Mouse (Mus musculus) lung, postnatal 0 days (tissue): Measurements from ENCODE around the gene Jmy. TPM values are rescaled to one million over a fixed set of nuclear protein-coding genes. Genes with fewer than 3 reads are reported as not detected.
A peak's percentile ranks its signal among the peaks of the same experiment; 100 is the strongest.

Experiments used
- ATAC-seq: fragments of 200-750 bp; cut with Nextera tagmentation; 2 replicates; pipeline ENCODE4 v1.8.0; 2017; ENCODE audit warnings: moderate library complexity
- DNase-seq: peaks from one replicate; pipeline ENCODE4 v3.0.0-alpha.2; 2016; ENCODE audit warnings: low spot score
- H3K27ac ChIP-seq: fragments of 300-500 bp; sonication (generic); 2 replicates; pipeline ENCODE4 v1.5.1; 2014; ENCODE audit warnings: antibody characterized with exemption, mild to moderate bottlenecking, low read length, mixed read lengths
- H3K27me3 ChIP-seq: fragments of 300-500 bp; sonication (generic); replicated peaks from 2 replicates; pipeline ENCODE4 v1.6.1; 2014; ENCODE audit warnings: low read length, mixed read lengths; ENCODE audit not compliant: insufficient read depth
- H3K36me3 ChIP-seq: fragments of 300-500 bp; sonication (generic); 2 replicates; pipeline ENCODE4 v1.6.1; 2014; ENCODE audit warnings: low read length, mixed read lengths; ENCODE audit not compliant: insufficient read depth
- H3K4me1 ChIP-seq: fragments of 300-500 bp; sonication (generic); 2 replicates; pipeline ENCODE4 v1.6.1; 2014; ENCODE audit warnings: antibody characterized with exemption, low read depth, low read length, mixed read lengths; ENCODE audit not compliant: insufficient read depth
- H3K4me2 ChIP-seq: fragments of 300-500 bp; sonication (generic); replicated peaks from 2 replicates; pipeline ENCODE4 v1.6.1; 2014; ENCODE audit warnings: low read depth, mild to moderate bottlenecking, low read length, moderate library complexity, mixed read lengths
- H3K4me3 ChIP-seq: fragments of 300-500 bp; sonication (generic); 2 replicates; pipeline ENCODE4 v1.5.1; 2014; ENCODE audit warnings: low read depth, low read length
- H3K9ac ChIP-seq: fragments of 300-500 bp; sonication (generic); replicated peaks from 2 replicates; pipeline ENCODE4 v1.6.1; 2014; ENCODE audit warnings: low read depth, mild to moderate bottlenecking
- H3K9me3 ChIP-seq: fragments of 300-500 bp; sonication (generic); 2 replicates; pipeline ENCODE4 v1.6.1; 2016; ENCODE audit warnings: low read length, mixed read lengths
- CTCF ChIP-seq: IDR thresholded peaks from 2 replicates; pipeline ENCODE4 v1.5.1; 2016; ENCODE audit warnings: antibody characterized with exemption, mild to moderate bottlenecking
- EP300 ChIP-seq: IDR thresholded peaks from 2 replicates; pipeline ENCODE4 v1.6.1; 2016; ENCODE audit warnings: antibody characterized with exemption, mild to moderate bottlenecking, control low read depth
- WGBS: fragments of 180-500 bp; shearing (Covaris S2); extraction: QIAGEN DNeasy Blood & Tissue Kit; methylation state at CpG from one replicate; pipeline ENCODE4 v1.1.7; 2014; 5-methylcytosine and 5-hydroxymethylcytosine counted together
- polyA plus RNA-seq: library from polyadenylated mRNA; unstranded; fragments of >200 nt; fragmentation: Nextera tagmentation; extraction: Ambion mirVana; gene quantifications from 2 replicates; pipeline ENCODE4 v1.2.1, GENCODE M21; 2015

The Jmy gene
- polyA plus RNA-seq, 1 experiment from 2014 or later = 8.3 TPM

- peak; percentile 29 for ATAC-seq
- Histone ChIP-seq H3K27ac (peak overlapping the region; percentile 98), H3K4me2 (peak overlapping the region; percentile 98), H3K27me3 (no peaks in the 10 kb centered on the region), H3K9ac (peak overlapping the region; percentile 86), H3K9me3 (no peaks in the 10 kb centered on the region), H3K36me3 (no peaks in the 10 kb centered on the region), H3K4me3 (peak overlapping the region; percentile 89), H3K4me1 (no peaks in the 10 kb centered on the region; the same call in 1 of the 2 replicates)
- WGBS = under 1% methylated on average over 93 of the region's 94 CpGs
- peak; percentile 53 for DNase-seq
- TF ChIP-seq EP300 = no peak
- no peak for TF ChIP-seq CTCF
These were observed 1.1 kb downstream of the Jmy start for GRCm38 (mm10) chr13:93498211-93499166.

GRCm38 (mm10) chr13:93496977-93497376 lies 2.6 kb downstream of the Jmy start:
- 14% methylated on average over 1 of the region's 1 CpGs for WGBS
- H3K9ac ChIP-seq = 0 out of 2 replicates have a peak overlapping the region, but pooled peaks have one; percentile 16

GRCm38 (mm10) chr13:93488510-93488909 lies 11.1 kb downstream of the Jmy start:
- no peak overlapping the region for H3K4me3 ChIP-seq
- no peaks in the 10 kb centered on the region for H3K4me1 ChIP-seq
- TF ChIP-seq EP300 = no peak
- no peak for TF ChIP-seq CTCF
- no peak overlapping the region for H3K27ac ChIP-seq
- ATAC-seq (no peak), DNase-seq (no peak)
- no peaks in the 10 kb centered on the region for H3K9me3 ChIP-seq
- no peak overlapping the region for H3K9ac ChIP-seq
- no peaks in the 10 kb centered on the region for H3K36me3 ChIP-seq
- 81% methylated on average over 2 of the region's 2 CpGs for WGBS
- no peaks in the 10 kb centered on the region for H3K27me3 ChIP-seq
- H3K4me2 ChIP-seq = no peak overlapping the region

More at GRCm38 (mm10) chr13:93496977-93497376, 2.6 kb downstream of the Jmy start:
- peak overlapping the region; percentile 98 for H3K4me2 ChIP-seq
- no peaks in the 10 kb centered on the region for H3K27me3 ChIP-seq
- ATAC-seq (no peak), DNase-seq (no peak)
- H3K36me3 ChIP-seq = no peaks in the 10 kb centered on the region
- no peaks in the 10 kb centered on the region for H3K9me3 ChIP-seq
- H3K4me3 ChIP-seq = peak overlapping the region; percentile 89; the same call in 1 of the 2 replicates
- no peaks in the 10 kb centered on the region; the same call in 1 of the 2 replicates for H3K4me1 ChIP-seq
- no peak overlapping the region for H3K27ac ChIP-seq
- no peak for TF ChIP-seq CTCF
- no peak for TF ChIP-seq EP300

- H3K4me2 ChIP-seq = no peak overlapping the region
- no peaks in the 10 kb centered on the region for H3K9me3 ChIP-seq
- TF ChIP-seq EP300 (no peak), CTCF (no peak)
- H3K4me3 ChIP-seq = no peak overlapping the region
- no peak for ATAC-seq
- DNase-seq = no peak
- H3K4me1 ChIP-seq = no peaks in the 10 kb centered on the region
- no peaks in the 10 kb centered on the region for H3K36me3 ChIP-seq
- 81% methylated on average over 8 of the region's 8 CpGs for WGBS
- no peak overlapping the region for H3K27ac ChIP-seq
- no peak overlapping the region for H3K9ac ChIP-seq
- no peaks in the 10 kb centered on the region for H3K27me3 ChIP-seq
These were observed 11.9 kb downstream of the Jmy start for GRCm38 (mm10) chr13:93487734-93488133.

GRCm38 (mm10) chr13:93484276-93484675 lies 15.3 kb downstream of the Jmy start:
- DNase-seq (no peak), ATAC-seq (no peak)
- WGBS = 98% methylated on average over 3 of the region's 3 CpGs
- Histone ChIP-seq H3K9ac (no peak overlapping the region), H3K4me2 (no peak overlapping the region), H3K27ac (no peak overlapping the region), H3K36me3 (no peaks in the 10 kb centered on the region), H3K27me3 (no peaks in the 10 kb centered on the region), H3K4me3 (no peak overlapping the region), H3K9me3 (no peaks in the 10 kb centered on the region), H3K4me1 (no peaks in the 10 kb centered on the region)
- TF ChIP-seq CTCF = no peak
- TF ChIP-seq EP300 = no peak

GRCm38 (mm10) chr13:93481110-93481509 lies 18.5 kb downstream of the Jmy start:
- no peak overlapping the region for H3K4me3 ChIP-seq
- DNase-seq (no peak), ATAC-seq (no peak)
- H3K36me3 ChIP-seq = no peaks in the 10 kb centered on the region
- H3K27ac ChIP-seq = no peak overlapping the region
- H3K4me1 ChIP-seq = no peaks in the 10 kb centered on the region
- no peak overlapping the region for H3K9ac ChIP-seq
- WGBS = 93% methylated on average over 3 of the region's 3 CpGs
- no peaks in the 10 kb centered on the region for H3K9me3 ChIP-seq
- H3K4me2 ChIP-seq = no peak overlapping the region
- no peaks in the 10 kb centered on the region for H3K27me3 ChIP-seq
- TF ChIP-seq EP300 (no peak), CTCF (no peak)
